Mouse (Mus musculus) ovary, postnatal 10 days (tissue): ENCODE results near the gene Zfp791.
A peak's percentile ranks its signal among the peaks of the same experiment; 100 is the strongest.
"Not testable (repeated sequence)": the region's sequence is repeated elsewhere in the genome, so short reads cannot be mapped to it uniquely, and the experiment has no call there.

Experiments used
- DNase-seq: peaks from one replicate; pipeline ENCODE4 v3.0.0; 2022; ENCODE audit warnings: low spot score

Zfp791 gene

DNA sequence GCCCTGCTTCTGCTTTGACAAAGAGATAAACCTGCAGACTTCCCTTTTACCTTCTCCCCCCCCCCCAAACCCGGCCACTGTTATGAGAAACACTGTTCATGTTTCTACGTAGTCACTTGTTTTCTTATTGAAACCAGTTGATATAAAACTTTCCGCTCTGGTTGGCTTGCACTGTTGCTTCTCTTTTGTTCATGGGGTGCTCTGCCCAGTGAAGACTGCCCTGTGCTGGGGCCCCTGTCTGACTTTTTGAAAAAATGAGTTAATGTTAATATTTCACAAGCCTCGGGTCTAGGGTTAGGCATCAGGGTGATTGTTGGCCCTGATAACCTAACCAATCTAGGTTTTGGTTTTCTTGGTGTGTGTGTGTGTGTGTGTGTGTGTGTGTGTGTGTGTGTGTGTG lies 40.7 kb downstream of the Zfp791 start:
- DNase-seq = not testable (repeated sequence)

- no peak for DNase-seq
These were observed 41.7 kb downstream of the Zfp791 start, which contains the start of gene Wdr83 for GRCm38 (mm10) chr8:85081216-85081555. Gene Wdr83 (minus strand): TSS chr8:85081306.

DNA sequence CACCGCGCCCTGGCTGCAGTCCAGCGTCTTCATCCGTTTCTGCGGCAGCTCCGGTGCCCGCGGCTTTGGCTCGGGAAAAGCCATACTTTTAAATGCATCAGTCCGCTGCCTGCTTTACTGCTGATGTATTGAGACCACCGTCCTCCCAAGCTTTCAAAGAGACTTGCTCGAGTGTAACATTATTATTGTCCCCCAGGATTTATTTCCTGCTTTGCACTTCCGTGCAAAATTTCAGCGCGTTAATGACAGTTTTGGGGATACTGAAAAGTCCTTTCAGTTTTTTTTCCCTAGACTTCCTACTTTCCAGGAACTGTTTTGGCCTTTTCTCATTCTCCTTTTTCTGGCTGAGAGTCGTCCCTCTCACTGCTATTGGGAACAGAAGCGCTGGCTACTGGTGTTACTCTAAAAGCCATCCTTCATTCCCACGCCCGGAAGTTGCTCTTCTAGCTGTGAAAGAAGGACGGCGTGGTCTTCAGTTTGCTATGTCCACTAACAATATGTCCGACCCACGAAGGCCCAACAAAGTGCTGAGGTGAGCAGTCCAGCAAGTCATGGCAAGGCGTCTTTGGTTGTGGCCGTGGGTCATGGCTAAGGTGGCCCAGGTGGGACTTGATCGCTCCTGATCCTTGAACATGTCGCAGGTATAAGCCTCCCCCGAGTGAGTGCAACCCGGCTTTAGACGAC lies 42.2 kb downstream of the Zfp791 start, which contains the start of gene Wdr83os:
Gene Wdr83os (plus strand): TSS at position 209 of the 684 bp plus-strand sequence.
- DNase-seq = no peak

GRCm38 (mm10) chr8:85080214-85080531 lies 42.7 kb downstream of the Zfp791 start:
- no peak for DNase-seq

DNA sequence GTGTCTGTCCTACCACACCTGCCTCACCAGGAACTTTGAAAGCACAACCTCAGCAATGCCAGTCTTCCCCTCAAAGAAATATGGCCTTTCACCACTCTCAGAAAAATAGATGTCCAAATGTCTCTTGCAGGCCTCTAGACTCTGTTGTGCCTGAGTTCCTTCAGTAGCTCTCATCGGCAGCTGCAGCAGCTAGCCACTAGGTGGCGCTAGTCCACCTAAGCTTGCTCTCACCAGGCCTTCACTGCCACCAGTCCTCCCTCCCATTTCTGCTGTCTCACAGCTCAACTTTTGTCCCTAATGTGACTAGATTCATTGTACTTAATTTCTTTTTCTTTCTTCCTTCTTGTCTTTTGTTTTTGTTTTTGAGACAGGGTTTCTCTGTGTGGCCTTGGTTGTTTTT lies 45.9 kb downstream of the Zfp791 start:
- no peak for DNase-seq

GRCm38 (mm10) chr8:85076001-85076400 lies 46.9 kb downstream of the Zfp791 start:
- no peak for DNase-seq

DNA sequence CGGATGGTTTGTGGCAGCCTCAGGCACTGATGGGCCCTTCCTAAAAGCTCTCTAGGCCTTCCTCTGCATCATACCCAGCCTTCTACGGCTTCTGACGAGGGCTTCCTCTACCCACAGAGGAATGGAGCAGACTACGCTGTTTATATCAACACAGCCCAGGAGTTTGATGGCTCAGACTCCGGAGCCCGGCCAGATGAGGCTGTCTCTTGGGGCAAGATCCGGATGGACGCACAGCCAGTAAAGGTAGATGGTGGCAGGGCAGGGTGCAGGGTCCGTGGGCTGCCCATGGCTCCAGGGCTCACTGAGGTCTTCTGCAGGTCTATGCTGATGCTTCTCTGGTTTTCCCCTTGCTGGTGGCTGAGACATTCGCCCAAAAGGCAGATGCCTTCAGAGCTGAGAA lies 48.3 kb downstream of the Zfp791 start:
- DNase-seq = no peak

GRCm38 (mm10) chr8:85074167-85074566 lies 48.7 kb downstream of the Zfp791 start:
- no peak for DNase-seq

- no peak for DNase-seq
These were observed 49.8 kb downstream of the Zfp791 start for GRCm38 (mm10) chr8:85073041-85073612.

DNA sequence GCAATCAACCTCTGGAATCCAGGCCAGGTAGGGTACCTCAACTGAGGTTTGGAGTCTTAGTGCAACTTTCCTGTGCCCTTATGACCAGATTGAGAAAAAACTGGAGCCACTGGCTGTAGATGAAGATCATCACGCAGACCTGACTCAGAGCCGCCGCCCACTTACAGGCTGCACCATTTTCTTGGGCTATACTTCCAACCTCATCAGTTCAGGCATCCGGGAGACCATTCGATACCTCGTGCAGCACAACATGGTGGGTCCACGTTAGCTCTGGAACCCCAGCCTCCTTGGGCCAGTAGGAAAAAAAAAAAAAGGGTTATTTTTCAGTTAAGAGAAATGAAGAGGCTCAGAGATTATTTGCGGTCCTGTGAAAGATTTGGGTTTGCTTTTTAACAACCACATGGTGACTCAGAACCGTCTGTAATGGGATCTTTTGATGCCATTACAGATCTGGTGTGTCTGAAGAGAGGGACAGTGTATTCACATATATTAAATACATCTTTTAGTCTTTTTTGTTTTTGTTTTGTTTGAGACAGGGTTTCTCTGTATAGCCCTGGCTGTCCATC lies 50.4 kb downstream of the Zfp791 start:
- no peak for DNase-seq

DNA sequence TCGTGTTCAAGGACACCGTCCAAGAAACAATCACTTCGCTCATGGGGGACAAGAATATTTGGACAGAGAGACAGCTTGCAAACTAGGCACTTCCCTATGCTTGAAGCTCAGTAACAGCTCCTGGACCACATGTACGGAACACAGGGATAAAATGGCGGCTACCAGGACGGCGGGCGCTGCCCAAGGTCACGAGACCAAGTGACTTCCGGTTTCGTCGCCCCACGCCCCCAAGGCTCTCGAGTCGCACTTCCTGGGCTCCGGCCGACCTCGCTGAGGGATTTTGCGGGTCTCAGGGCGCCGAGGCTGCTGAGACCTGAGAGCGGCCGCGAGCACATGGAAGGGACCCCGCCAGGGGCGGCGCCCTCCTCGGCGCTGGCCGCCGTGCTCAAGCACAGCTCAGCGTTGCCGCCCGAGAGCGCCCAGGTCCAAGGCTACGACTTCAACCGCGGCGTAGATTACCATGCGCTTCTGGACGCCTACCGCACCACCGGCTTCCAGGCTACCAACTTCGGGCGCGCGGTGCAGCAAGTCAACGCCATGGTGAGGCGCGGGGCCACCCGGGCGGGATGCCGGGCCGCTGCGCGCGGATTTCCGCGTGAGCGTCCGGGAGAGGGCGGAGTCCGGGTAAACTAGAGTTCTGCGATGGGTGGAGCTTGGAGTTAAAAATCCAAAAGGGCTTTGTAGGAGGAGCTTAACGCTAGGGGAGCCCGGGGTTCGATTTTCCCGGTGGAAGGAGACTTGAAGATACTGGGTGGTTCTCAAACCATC lies 51.2 kb downstream of the Zfp791 start, which contains the start of gene Dhps:
Gene Dhps (plus strand): TSS at position 244 of the 768 bp plus-strand sequence.
- DNase-seq = peak; percentile 69

- no peak for DNase-seq
These were observed 51.9 kb downstream of the Zfp791 start for GRCm38 (mm10) chr8:85071041-85071440.

DNA sequence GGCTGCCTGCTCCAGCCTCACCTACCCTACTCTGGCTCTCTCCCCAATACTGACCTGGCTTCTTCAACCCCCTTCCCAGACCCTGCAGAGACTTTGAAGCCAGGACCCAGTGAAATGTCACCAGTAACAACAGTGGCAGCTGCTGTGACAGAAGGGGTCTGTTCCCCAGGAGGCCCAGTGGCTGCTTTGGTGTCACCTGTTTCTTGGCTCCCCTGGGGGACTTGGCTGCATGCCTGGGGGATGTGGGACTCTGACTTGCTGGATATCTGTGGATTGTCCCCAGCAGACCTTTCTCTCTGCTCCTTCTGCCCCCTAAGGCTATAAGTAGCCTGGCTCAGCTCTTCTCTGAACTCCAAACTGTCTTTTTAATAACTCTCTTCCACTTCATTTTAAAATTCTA lies 54.9 kb downstream of the Zfp791 start, which contains the start of gene Gm5741:
Gene Gm5741 (minus strand): TSS at position 1 of the 400 bp plus-strand sequence.
- no peak for DNase-seq

GRCm38 (mm10) chr8:85067155-85067554 lies 55.7 kb downstream of the Zfp791 start:
- no peak for DNase-seq

DNA sequence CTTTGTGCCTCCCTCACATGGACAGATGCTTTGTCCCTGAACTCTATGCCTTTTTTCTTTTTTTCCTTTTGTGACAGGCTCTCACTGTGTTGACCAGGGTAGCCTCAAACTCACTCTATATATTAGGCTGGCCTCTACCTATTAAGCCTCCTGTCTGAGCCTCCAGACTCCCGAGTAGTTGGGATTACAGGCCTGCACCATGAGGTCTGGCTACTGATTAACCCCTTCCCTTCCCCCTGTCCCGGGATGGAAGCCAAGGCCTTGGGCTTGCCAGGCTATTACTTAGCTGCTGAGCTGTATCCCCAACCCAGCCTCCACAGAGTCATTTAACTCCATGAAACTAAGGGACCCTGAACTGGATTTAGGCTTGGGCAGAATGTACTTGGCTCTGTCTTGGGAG lies 57.7 kb downstream of the Zfp791 start:
- DNase-seq = no peak

- no peak for DNase-seq
These were observed 60.3 kb downstream of the Zfp791 start for GRCm38 (mm10) chr8:85062603-85063002.

DNA sequence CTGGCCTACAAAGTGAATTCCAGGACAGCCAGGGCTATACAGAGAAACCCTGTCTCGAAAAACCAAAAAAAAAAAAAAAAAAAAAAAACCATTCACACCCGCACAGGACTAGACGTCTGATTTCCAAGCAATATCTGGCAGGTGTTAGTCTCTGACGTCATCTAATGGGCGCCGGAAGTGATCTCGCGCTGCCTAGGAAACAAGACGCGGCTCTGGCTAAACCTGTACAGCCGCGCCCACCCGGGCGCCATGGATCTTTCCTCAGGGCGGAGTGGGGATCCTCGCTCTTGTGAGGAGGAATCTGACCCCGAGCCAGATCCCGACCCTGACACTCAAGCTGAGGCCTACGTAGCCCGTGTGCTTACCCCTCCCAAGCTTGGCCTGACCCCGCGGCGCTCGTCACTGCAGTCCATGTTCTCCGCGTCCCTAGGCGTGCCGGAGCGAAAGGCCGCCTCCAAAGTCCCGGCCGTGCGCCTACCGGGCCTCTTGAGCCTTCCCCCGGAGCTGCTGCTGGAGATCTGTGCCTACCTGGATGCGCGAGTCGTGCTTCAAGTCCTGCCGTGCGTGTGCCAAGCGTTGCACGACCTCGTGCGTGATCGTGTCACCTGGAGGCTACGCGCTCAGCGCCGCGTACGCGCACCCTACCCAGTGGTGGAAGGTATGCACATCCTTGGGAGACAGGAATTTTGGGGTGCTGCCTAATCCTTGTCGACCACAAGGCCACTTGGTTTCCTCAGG lies 62.8 kb downstream of the Zfp791 start, which contains the start of gene Fbxw9:
Gene Fbxw9 (plus strand): TSS at position 177 of the 738 bp plus-strand sequence.
- DNase-seq = peak; percentile 72
